Mouse (Mus musculus): ENCODE data around the gene Phc3.

The Phc3 gene

GRCm38 (mm10) chr3:30976991-30977603, 7.9 kb upstream of the Phc3 start:
- no peak for DNase-seq (ENCODE audit: low spot score)

GRCm38 (mm10) chr3:30975102-30975754, 6.0 kb upstream of the Phc3 start:
- no peak for DNase-seq (ENCODE audit: low spot score)

- DNase-seq (ENCODE audit: low spot score) = no peak
Measured at GRCm38 (mm10) chr3:30968531-30969092, 603 bp downstream of the Phc3 start.

- DNase-seq (ENCODE audit: low spot score) = no peak
Measured at GRCm38 (mm10) chr3:30965644-30966043, 3.6 kb downstream of the Phc3 start.

- no peak for DNase-seq (ENCODE audit: low spot score)
Measured at GRCm38 (mm10) chr3:30964216-30964615, 5.0 kb downstream of the Phc3 start.

GRCm38 (mm10) chr3:30963100-30963499, 6.1 kb downstream of the Phc3 start:
- DNase-seq (ENCODE audit: low spot score) = no peak

- no peak for DNase-seq (ENCODE audit: low spot score)
Measured at GRCm38 (mm10) chr3:30959868-30960831, 9.1 kb downstream of the Phc3 start.

GRCm38 (mm10) chr3:30958709-30959108, 10.5 kb downstream of the Phc3 start:
- DNase-seq (ENCODE audit: low spot score) = no peak

- no peak for DNase-seq (ENCODE audit: low spot score)
Measured at GRCm38 (mm10) chr3:30956327-30956726, 12.9 kb downstream of the Phc3 start.

- DNase-seq (ENCODE audit: low spot score) = no peak
Measured at GRCm38 (mm10) chr3:30952273-30953070, 16.7 kb downstream of the Phc3 start.

GRCm38 (mm10) chr3:30951652-30952051, 17.6 kb downstream of the Phc3 start:
- peak; percentile 28 for DNase-seq (ENCODE audit: low spot score)

- DNase-seq (ENCODE audit: low spot score) = no peak
Measured at GRCm38 (mm10) chr3:30934384-30934783, 34.8 kb downstream of the Phc3 start.

- no peak for DNase-seq (ENCODE audit: low spot score)
Measured at GRCm38 (mm10) chr3:30929828-30930227, 39.4 kb downstream of the Phc3 start.

GRCm38 (mm10) chr3:30927664-30928063, 41.6 kb downstream of the Phc3 start:
- DNase-seq (ENCODE audit: low spot score) = no peak

- no peak for DNase-seq (ENCODE audit: low spot score)
Measured at GRCm38 (mm10) chr3:30917160-30917559, 52.1 kb downstream of the Phc3 start.

GRCm38 (mm10) chr3:30904658-30905057, 64.6 kb downstream of the Phc3 start:
- DNase-seq (ENCODE audit: low spot score) = no peak

GRCm38 (mm10) chr3:30899407-30899806, 69.8 kb downstream of the Phc3 start:
- no peak for DNase-seq (ENCODE audit: low spot score)

- DNase-seq (ENCODE audit: low spot score) = no peak
Measured at GRCm38 (mm10) chr3:30896721-30897120, 72.5 kb downstream of the Phc3 start.

- no peak for DNase-seq (ENCODE audit: low spot score)
Measured at GRCm38 (mm10) chr3:30889014-30889413, 80.2 kb downstream of the Phc3 start.

- DNase-seq (ENCODE audit: low spot score) = no peak
Measured at GRCm38 (mm10) chr3:30887449-30887848, 81.8 kb downstream of the Phc3 start.

- no peak for DNase-seq (ENCODE audit: low spot score)
Measured at GRCm38 (mm10) chr3:30876709-30877108, 92.5 kb downstream of the Phc3 start.

- no peak for DNase-seq (ENCODE audit: low spot score)
Measured at GRCm38 (mm10) chr3:30869995-30870394, 99.2 kb downstream of the Phc3 start.

Data from left cerebral cortex, adult 11 months (tissue).